Mouse (Mus musculus) adrenal gland (tissue): ENCODE measurements around the gene Mtmr10.

Experiments
- intact Hi-C: fragments of 180-260 bp; cut with DNase I; formaldehyde crosslinking; loops from one replicate; pipeline ENCODE4 v1.15.1; 2025
- long read RNA-seq, 2 experiments: library from polyadenylated mRNA; unstranded; transcript quantifications; one replicate each; pipeline ENCODE4 v2.0.0; 2020; ENCODE audit warnings: borderline replicate concordance in 1 of 2; ENCODE audit not compliant: insufficient replicate concordance in 1 of 2

Gene Mtmr10
- long read RNA-seq, experiment 1, full-length matches to known transcripts: 2 of 3 reads
- long read RNA-seq, experiment 1, partial matches to known transcripts: 0 of 3 reads
- long read RNA-seq, experiment 1, other reads (novel, unspliced or antisense): 1 of 3 reads
- long read RNA-seq, experiment 2, full-length matches to known transcripts: 1 of 4 reads
- long read RNA-seq, experiment 2, partial matches to known transcripts: 1 of 4 reads
- long read RNA-seq, experiment 2, other reads (novel, unspliced or antisense): 2 of 4 reads

DNA sequence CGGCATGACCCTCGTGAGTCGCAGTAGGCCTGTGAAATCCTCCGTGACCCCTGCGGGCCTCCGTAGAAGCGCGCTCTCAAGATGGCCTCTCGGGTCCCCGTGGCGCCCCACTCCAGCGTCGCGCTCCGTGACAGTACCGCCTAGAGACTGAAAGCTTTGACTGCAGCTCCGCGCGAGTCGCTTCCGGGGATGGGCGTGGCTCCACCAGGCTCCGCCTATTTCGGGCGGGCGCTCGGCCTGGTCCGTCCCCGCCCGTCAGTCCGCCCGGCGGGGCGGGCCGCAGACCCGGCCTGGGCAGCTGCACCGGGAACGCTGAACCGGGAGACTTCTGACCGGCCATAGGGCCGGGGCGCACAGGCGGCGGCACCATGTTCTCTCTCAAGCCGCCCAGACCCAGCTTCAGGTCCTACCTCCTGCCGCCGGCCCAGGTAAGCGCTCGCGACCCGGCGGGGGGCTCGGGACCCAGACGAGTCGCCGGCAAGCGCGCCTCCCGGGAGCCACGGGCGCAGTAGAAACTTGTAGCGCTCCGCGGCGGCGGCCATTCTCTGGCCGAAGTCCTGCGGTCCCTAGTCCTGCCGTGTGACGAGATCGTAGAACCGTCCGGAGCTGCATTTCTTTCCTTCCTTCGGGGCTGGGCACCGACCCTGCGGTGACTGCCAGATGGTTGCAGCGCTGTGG, at the start of gene Mtmr10:
Gene Mtmr10 (plus strand): TSS at position 240 of the 678 bp plus-strand sequence.
- intact Hi-C loops: loop anchor here (5.0 kb wide), 1 partner anchor 350 kb away; the partner anchor contains the start of gene Klf13

DNA sequence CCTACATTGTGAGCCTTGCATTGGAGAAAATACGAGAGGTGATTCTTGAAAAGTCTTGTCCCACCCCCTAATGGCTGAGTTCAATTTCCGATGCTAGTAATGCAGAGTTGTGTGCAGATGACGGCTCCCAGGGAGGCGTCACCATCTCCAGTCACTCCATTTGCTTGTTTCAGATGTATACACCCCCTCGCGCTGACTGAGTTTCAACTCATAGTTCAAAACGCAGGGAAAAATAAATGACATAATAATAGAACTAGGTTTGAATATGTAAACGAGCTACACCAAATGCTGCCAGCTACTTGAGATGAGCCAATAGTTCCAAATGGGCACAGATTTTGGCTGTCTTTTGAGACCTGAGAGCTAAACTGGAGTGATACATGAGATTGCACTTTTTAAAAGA, 49.7 kb upstream of the Mtmr10 start:
- intact Hi-C loops: no loop called here

DNA sequence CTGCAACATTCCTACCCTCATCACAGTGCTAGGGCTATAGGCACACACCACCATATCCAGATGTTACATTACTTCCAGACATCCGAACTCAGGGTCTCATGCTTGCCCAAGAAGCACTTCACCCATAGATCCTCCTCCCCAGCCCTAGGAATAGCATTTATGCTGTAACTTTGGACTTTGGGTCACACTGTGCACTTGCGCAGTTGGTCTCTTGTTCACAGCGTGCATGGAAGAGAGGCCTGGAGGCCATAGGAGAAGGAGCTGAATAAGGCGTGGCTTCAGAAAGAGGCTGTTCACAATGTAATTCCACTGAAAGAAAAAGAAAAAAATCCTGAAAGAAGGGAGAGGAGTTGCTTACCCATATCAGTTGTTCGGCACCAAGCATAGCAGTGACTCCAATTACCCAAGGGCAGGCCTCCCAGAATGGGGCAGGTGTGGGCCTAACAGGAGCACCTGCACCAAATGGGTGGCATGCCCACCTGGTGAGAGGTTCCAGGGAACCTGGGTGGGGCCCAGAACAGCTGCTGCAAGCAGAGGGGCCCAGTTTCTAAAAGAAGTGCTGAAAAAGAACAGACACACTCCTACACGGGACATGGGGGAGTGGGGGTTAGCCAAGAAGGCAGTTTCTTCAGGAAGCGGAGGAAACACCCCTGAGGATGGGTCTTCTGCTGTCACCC, 48.9 kb upstream of the Mtmr10 start:
- intact Hi-C loops: no loop called here

GRCm38 (mm10) chr7:64239138-64239805, 48.2 kb upstream of the Mtmr10 start:
- intact Hi-C loops: no loop called here

- intact Hi-C loops: no loop called here
These were observed 47.6 kb upstream of the Mtmr10 start for GRCm38 (mm10) chr7:64239806-64240315.

DNA sequence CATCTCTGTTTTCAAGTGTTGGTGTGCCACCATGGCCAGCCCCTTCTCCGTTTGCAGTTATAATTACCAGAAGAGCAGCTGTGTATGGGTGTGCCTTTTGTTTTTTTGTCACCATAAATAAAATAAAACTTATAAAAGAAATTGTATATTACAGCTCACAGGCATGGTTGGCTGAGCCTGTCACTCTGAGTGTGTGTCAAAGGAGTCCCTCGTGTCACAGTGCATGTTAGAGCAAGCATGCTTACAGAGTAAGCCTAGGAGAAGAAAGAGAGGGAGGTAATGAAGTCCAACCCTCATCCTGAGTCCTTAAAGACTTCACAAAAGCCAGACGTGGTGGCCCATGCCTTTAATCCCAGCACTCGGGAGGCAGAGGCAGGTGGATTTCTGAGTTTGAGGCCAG, 45.0 kb upstream of the Mtmr10 start:
- intact Hi-C loops: no loop called here

DNA sequence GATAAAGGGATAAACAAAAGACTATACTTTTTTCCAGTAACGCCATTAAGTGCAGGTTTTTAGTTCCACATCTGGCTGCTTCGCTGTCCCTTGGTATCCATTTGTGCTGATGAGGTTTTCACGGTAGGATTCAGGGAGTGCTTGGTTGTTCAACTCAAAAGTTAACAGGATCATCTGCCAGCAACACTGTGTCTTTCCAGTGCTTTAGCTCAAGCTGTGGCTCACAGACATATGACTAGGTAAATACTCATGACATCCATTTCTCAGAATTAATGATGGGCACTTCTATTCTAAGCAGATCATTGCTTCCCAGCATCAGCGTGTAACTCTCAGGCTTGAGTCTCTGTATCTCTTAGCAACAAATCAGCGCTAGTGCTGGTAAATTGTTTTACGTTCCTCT, 43.1 kb upstream of the Mtmr10 start:
- intact Hi-C loops: no loop called here

DNA sequence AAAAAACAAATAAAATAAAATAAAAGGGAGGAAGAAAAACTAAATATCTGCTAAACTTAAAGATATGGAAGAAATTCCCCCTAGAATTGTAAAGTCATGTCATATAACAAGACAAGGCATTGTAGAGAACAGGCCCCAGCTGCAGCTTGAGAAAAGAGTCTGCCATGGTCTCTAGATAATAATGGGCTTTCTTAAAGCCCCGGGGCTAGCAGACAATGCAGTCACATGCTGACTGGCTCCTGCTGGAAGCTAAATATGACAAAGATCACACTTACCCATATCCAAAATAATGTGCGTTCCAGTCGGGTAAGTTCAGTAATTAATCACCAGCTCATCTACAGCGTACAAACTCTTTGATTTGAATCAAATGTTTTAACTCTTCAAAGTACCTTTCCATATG, 40.7 kb upstream of the Mtmr10 start:
- intact Hi-C loops: no loop called here

- intact Hi-C loops: no loop called here
These were observed 39.1 kb upstream of the Mtmr10 start for GRCm38 (mm10) chr7:64248352-64248751.

DNA sequence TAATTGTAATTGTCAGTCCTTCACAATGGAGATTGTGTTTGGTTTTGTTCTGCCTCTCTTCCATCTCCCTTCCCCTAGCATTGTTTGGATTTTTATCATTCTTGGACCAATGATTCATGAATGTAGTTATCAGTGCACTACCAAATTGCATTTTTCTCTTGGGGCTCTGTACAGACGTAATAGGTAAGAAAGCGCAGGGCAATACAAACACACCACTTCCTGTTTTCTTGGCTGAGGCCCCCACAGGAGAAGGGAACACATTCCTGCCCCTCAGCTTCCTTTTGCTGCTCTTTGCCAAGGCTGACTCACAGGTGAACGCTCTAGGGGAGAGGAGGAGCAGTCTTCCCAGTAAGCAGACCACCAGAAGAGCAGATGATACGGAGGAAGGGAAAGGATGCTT, 37.7 kb upstream of the Mtmr10 start:
- intact Hi-C loops: no loop called here

- intact Hi-C loops: no loop called here
These were observed 37.0 kb upstream of the Mtmr10 start for GRCm38 (mm10) chr7:64250417-64250816.

- intact Hi-C loops: no loop called here
These were observed 33.7 kb upstream of the Mtmr10 start for GRCm38 (mm10) chr7:64253736-64254135.

- intact Hi-C loops: no loop called here
These were observed 21.8 kb upstream of the Mtmr10 start for GRCm38 (mm10) chr7:64265502-64266279.

DNA sequence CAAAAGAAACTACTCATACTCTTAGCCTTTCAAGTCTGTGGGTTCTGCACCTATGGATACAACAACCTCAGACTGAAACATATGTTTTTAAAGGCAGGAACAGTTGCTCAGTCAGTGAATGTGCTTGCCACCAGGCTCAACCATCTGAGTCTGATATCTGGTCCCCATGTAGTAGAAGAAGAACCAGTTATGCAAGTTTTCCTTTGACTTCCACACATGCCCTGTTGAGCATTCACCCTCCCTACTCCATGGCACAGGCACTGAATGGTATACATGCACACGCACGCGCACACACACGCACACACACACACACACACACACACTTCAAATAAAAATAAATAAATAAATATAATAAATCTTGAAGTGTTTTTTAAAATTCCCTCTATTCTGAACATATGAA, 20.9 kb upstream of the Mtmr10 start:
- intact Hi-C loops: no loop called here

DNA sequence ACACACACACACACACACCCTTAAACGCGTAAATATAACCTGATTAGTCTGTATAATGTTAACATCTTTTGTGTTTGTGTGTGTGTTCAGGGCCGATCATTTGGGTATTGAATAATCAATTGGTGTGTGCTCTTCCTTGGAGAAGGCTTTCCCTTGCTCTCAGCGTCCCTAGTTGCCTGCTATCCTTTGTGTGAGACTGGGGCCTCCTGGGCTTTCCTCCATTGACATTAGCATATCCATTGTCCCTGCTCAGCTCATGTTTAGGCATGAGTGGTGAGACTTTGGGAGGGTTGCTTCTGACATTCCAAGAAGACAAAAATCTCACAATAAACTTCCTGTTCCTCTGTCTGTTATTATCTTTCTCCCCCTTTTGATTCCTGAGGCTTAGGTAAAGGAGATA, 15.5 kb upstream of the Mtmr10 start:
- intact Hi-C loops: no loop called here

- intact Hi-C loops: no loop called here
These were observed 11.9 kb upstream of the Mtmr10 start for GRCm38 (mm10) chr7:64275518-64275917.

DNA sequence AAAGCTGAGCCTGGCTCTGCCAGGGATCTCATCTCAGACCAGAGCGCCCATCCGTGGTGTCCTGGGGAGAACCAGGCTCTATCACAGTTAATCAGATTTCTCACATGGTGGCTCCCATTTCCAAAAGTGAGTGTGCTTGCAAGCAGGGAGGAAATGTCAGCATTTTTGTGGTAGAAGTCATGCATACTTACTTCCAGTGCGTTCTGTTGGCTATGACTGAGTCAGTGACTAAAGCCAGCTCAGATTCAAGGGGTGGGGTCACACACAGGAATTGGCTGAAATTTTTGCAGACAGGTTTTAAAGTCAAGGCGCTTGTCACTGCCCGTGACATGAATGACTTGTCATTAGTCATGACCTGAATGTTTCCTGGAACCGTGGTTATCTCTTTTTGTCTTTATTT, 10.5 kb upstream of the Mtmr10 start:
- intact Hi-C loops: no loop called here

GRCm38 (mm10) chr7:64278526-64278925, 8.9 kb upstream of the Mtmr10 start:
- intact Hi-C loops: no loop called here

DNA sequence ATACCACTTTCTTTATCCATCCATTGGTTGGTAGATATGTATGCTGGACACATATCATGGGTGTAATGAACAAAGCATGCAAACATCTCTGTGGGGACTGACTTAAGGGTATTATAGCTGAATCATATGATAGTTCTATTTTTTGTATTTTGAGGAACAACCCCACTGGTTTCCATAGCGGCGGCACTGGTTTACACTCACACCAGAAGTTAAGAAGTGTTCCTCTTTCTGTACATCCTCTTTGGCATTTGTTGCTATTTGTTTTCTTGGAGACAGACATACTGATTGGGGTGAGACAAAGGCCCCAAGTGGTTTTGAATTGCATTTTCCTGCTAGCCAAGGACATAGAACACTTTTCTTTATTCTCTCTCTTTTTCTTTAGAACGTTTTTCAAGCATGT, 7.9 kb upstream of the Mtmr10 start:
- intact Hi-C loops: no loop called here

- intact Hi-C loops: loop anchor here (5.0 kb wide), 1 partner anchor 349 kb away; the partner anchor contains the start of gene Klf13
These were observed 887 bp upstream of the Mtmr10 start for GRCm38 (mm10) chr7:64286566-64286965.

GRCm38 (mm10) chr7:64289416-64289815, 2.0 kb downstream of the Mtmr10 start:
- intact Hi-C loops: loop anchor here (5.0 kb wide), 1 partner anchor 352 kb away; the partner anchor contains the start of gene Klf13
